Mouse (Mus musculus) heart, adult 2 months (tissue): ENCODE data around the gene Qrsl1. TPM values are rescaled to one million over a fixed set of nuclear protein-coding genes. Genes with fewer than 3 reads are reported as not detected.

ENCODE experiments used
- DNase-seq, 2 experiments: peaks; one replicate each; pipeline ENCODE4 v3.0.0; 2021
- H3K27ac ChIP-seq: fragments of 200-600 bp; 2 replicates; pipeline ENCODE4 v1.8.1; 2022
- H3K27me3 ChIP-seq: fragments of 200-500 bp; 2 replicates; pipeline ENCODE4 v1.6.1; 2012; ENCODE audit warnings: mild to moderate bottlenecking, low read length, inconsistent platforms, mixed read lengths; ENCODE audit not compliant: control insufficient read depth, insufficient read depth
- H3K36me3 ChIP-seq: fragments of 200-500 bp; 2 replicates; pipeline ENCODE4 v1.6.1; 2012; ENCODE audit warnings: low read length, inconsistent platforms; ENCODE audit not compliant: control insufficient read depth, insufficient read depth
- H3K4me1 ChIP-seq: fragments of 200-500 bp; 2 replicates; pipeline ENCODE4 v1.6.1; 2011; ENCODE audit warnings: low read length; ENCODE audit not compliant: control insufficient read depth, insufficient read depth
- H3K4me3 ChIP-seq: fragments of 200-600 bp; 2 replicates; pipeline ENCODE4 v1.8.1; 2022
- H3K79me2 ChIP-seq: fragments of 200-500 bp; replicated peaks from 2 replicates; pipeline ENCODE4 v1.6.1; 2012; ENCODE audit warnings: mild to moderate bottlenecking, inconsistent platforms, low read length, moderate library complexity, mixed read lengths; ENCODE audit not compliant: control insufficient read depth, insufficient read depth
- H3K9ac ChIP-seq: fragments of 200-500 bp; 2 replicates; pipeline ENCODE4 v1.6.1; 2012; ENCODE audit warnings: low read depth, mild to moderate bottlenecking, control low read depth, inconsistent platforms, low read length, mixed read lengths
- CTCF ChIP-seq: fragments of 200-600 bp; IDR thresholded peaks from 2 replicates; pipeline ENCODE4 v1.8.1; 2022; ENCODE audit warnings: antibody characterized with exemption, mild to moderate bottlenecking, moderate library complexity
- EP300 ChIP-seq: fragments of 200-500 bp; IDR thresholded peaks from 2 replicates; pipeline ENCODE4 v1.6.1; 2011; ENCODE audit warnings: low read depth, low read length, control low read depth; ENCODE audit not compliant: insufficient read depth
- POLR2A ChIP-seq: fragments of 200-500 bp; IDR thresholded peaks from 2 replicates; pipeline ENCODE4 v1.6.1; 2011; ENCODE audit warnings: mild to moderate bottlenecking, low read depth, low read length, control low read depth; ENCODE audit not compliant: insufficient read depth
- WGBS: fragments of 180-500 bp; shearing (Covaris S2); methylation state at CpG from one replicate; pipeline ENCODE4 v1.1.7; 2018; 5-methylcytosine and 5-hydroxymethylcytosine counted together
- intact Hi-C: fragments of 180-260 bp; cut with DNase I; formaldehyde crosslinking; loops from one replicate; pipeline ENCODE4 v1.15.1; 2025
- polyA plus RNA-seq: library from polyadenylated mRNA; depleted of rRNA; stranded (reverse); fragments of >200 nt; gene quantifications from 2 replicates; pipeline ENCODE4 v1.2.3, GENCODE M21; 2012
- total RNA-seq, 2 experiments: library from RNA; stranded (reverse); gene quantifications; 2 replicates each; pipeline ENCODE4 v1.2.3; 2021

Gene Qrsl1
- total and polyA plus RNA-seq, 3 experiments = 23.9 to 29.2 (median 25.0) TPM

DNA sequence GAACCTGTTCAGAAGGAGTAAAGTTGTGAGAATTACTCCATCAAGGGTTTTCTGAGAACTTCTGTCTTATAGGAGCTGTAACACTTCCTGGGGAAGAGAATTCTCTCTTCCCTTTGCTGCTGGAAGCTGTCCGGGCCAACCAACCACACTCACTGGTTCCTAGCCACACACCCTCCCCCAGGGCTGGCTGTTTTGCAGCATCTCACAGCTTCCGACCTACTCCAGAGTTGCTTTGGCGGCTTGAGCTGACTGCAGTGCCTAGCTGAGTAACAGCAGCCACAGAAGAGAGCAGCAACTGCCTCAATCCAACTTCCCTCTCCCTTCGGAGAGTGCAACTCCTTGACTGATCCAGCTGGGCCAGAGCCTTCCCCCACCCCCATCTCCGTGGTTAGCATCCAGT is 68.7 kb downstream of the Qrsl1 start:
- Histone ChIP-seq H3K27me3 (no peaks in the 10 kb centered on the region), H3K36me3 (no peaks in the 10 kb centered on the region), H3K27ac (no peak overlapping the region), H3K9ac (no peak overlapping the region), H3K4me1 (no peaks in the 10 kb centered on the region), H3K4me3 (no peak overlapping the region), H3K79me2 (no peaks in the 10 kb centered on the region)
- 24% methylated on average over 5 of the region's 5 CpGs for WGBS
- no peak for TF ChIP-seq CTCF
- no peak for TF ChIP-seq EP300
- no peak for TF ChIP-seq POLR2A
- DNase-seq = no peak
- intact Hi-C loops = no loop called here

DNA sequence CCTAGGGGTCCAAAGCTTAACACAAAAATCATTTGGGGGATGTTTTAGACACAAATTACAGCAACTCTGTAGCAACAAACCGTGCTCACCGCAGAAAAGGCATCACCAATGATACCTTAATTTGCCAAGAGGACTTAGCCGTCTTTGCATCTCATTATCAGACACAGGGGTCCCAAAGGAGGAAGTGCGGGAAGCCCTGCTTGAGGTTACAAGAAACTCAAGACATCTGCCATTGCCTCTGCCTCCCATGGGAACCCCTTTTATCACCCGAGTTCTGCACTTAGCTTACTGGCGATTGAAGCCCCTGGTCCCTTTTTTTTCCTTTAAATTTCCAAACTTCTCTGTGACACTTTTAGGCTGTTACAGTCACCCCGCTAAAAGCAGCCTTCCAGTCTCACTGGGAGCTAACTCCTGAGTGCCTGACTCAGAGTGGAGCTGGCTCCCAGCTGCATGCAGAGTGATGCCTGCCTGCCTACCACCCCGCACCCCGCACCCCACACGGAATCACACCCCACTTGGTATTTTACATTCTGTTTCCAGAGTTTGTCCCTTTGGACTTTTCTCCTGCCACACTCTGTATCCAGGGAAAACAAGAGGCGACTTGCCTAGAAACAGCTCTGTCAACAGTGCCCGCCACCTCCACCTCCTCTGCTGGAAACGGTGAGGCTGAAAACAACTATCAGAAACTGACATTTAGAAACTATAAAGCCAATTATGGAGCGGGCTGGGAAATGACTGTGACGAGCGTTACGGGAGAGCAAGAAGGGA is 71.1 kb downstream of the Qrsl1 start:
- H3K4me1 ChIP-seq = no peaks in the 10 kb centered on the region
- H3K27me3 ChIP-seq = no peaks in the 10 kb centered on the region
- no peak overlapping the region for H3K27ac ChIP-seq
- no peak for TF ChIP-seq CTCF
- H3K36me3 ChIP-seq = no peaks in the 10 kb centered on the region
- no peak overlapping the region for H3K4me3 ChIP-seq
- no peak overlapping the region for H3K9ac ChIP-seq
- WGBS = 31% methylated on average over 17 of the region's 17 CpGs
- DNase-seq = no peak
- intact Hi-C loops = no loop called here
- no peaks in the 10 kb centered on the region for H3K79me2 ChIP-seq

GRCm38 (mm10) chr10:43828686-43829015 is 72.9 kb downstream of the Qrsl1 start:
- H3K36me3 ChIP-seq = no peaks in the 10 kb centered on the region
- DNase-seq = no peak
- 94% methylated on average over 10 of the region's 10 CpGs for WGBS
- H3K4me3 ChIP-seq = no peak overlapping the region
- intact Hi-C loops = no loop called here
- no peaks in the 10 kb centered on the region for H3K27me3 ChIP-seq
- H3K9ac ChIP-seq = no peak overlapping the region
- no peak overlapping the region for H3K27ac ChIP-seq
- TF ChIP-seq POLR2A (no peak), EP300 (no peak), CTCF (no peak)
- no peaks in the 10 kb centered on the region for H3K4me1 ChIP-seq
- no peaks in the 10 kb centered on the region for H3K79me2 ChIP-seq

- 91% methylated on average over 10 of the region's 10 CpGs for WGBS
- Histone ChIP-seq H3K4me1 (no peaks in the 10 kb centered on the region), H3K4me3 (no peak overlapping the region), H3K9ac (no peak overlapping the region), H3K36me3 (no peaks in the 10 kb centered on the region), H3K27me3 (no peaks in the 10 kb centered on the region), H3K79me2 (no peaks in the 10 kb centered on the region), H3K27ac (no peak overlapping the region)
- intact Hi-C loops = no loop called here
- no peak for TF ChIP-seq CTCF
- no peak for TF ChIP-seq POLR2A
- no peak for TF ChIP-seq EP300
- DNase-seq = no peak
Measured at GRCm38 (mm10) chr10:43827958-43828685, 73.4 kb downstream of the Qrsl1 start.

GRCm38 (mm10) chr10:43826773-43827621 is 74.5 kb downstream of the Qrsl1 start:
- 67% methylated on average over 14 of the region's 14 CpGs for WGBS
- Histone ChIP-seq H3K4me1 (no peaks in the 10 kb centered on the region), H3K79me2 (no peaks in the 10 kb centered on the region), H3K27ac (no peak overlapping the region), H3K27me3 (no peaks in the 10 kb centered on the region), H3K36me3 (no peaks in the 10 kb centered on the region), H3K9ac (no peak overlapping the region), H3K4me3 (no peak overlapping the region)
- TF ChIP-seq POLR2A (no peak), CTCF (peak; percentile 10; the same call in 1 of the 2 replicates)
- no peak for DNase-seq
- intact Hi-C loops = no loop called here

GRCm38 (mm10) chr10:43825696-43826095 is 75.8 kb downstream of the Qrsl1 start:
- H3K27me3 ChIP-seq = no peaks in the 10 kb centered on the region
- 92% methylated on average over 6 of the region's 6 CpGs for WGBS
- no peak overlapping the region for H3K9ac ChIP-seq
- no peaks in the 10 kb centered on the region for H3K79me2 ChIP-seq
- intact Hi-C loops = no loop called here
- no peak overlapping the region for H3K27ac ChIP-seq
- no peak overlapping the region for H3K4me3 ChIP-seq
- DNase-seq = no peak
- TF ChIP-seq CTCF = no peak
- TF ChIP-seq POLR2A = no peak
- no peak for TF ChIP-seq EP300
- H3K36me3 ChIP-seq = no peaks in the 10 kb centered on the region
- H3K4me1 ChIP-seq = no peaks in the 10 kb centered on the region
